Mouse (Mus musculus) adrenal gland, postnatal 0 days (tissue): ENCODE data around the gene Slc12a9. TPM values are rescaled to one million over a fixed set of nuclear protein-coding genes. Genes with fewer than 3 reads are reported as not detected.

Experiments used
- microRNA-seq: library from miRNA; unstranded; fragments of <30 nt; microRNA quantifications from one replicate; pipeline ENCODE4, GENCODE M21; 2016; ENCODE audit warnings: borderline replicate concordance; ENCODE audit not compliant: insufficient number of aligned reads
- polyA plus RNA-seq: library from polyadenylated mRNA; unstranded; fragments of >200 nt; fragmentation: Nextera tagmentation; extraction: Ambion mirVana; gene quantifications from 2 replicates; pipeline ENCODE4 v1.2.1, GENCODE M21; 2015

Gene Slc12a9
- 7.2 and 11.1 TPM in 2 replicates for polyA plus RNA-seq

DNA sequence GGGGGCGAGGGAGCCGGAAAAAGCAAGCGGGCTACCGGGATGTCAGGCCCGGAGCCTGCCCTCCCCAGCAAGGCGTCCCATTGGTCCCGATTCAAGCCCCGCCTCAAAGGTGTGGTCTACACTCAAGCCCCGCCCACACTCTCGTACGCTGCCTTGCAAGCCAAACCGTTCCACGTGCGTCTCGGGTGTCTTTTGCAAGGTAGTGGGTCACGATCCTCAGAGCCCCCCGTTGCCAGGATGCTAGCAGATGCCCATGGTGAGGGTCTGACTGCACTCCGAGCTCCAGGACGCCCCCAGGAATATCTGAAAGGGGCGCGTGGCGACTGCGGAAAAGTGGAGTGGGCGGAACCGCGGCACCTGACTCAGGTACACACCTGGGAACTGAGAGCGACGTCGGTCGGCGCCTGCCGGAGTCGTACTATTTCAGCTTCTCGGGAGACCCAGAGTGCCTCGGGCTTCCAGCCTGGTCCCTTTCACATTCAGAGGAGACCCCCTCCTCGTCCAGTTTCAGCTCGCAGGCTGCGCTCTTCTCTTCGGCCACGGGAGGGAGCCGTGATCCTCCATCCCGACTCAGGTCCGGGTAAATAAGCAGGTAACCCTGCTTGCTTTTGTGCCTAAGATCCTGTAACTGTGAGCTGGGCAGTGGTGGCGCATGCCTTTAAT lies at the start of gene Slc12a9:
Gene Slc12a9 (minus strand): TSS at position 86 of the 663 bp plus-strand sequence.

DNA sequence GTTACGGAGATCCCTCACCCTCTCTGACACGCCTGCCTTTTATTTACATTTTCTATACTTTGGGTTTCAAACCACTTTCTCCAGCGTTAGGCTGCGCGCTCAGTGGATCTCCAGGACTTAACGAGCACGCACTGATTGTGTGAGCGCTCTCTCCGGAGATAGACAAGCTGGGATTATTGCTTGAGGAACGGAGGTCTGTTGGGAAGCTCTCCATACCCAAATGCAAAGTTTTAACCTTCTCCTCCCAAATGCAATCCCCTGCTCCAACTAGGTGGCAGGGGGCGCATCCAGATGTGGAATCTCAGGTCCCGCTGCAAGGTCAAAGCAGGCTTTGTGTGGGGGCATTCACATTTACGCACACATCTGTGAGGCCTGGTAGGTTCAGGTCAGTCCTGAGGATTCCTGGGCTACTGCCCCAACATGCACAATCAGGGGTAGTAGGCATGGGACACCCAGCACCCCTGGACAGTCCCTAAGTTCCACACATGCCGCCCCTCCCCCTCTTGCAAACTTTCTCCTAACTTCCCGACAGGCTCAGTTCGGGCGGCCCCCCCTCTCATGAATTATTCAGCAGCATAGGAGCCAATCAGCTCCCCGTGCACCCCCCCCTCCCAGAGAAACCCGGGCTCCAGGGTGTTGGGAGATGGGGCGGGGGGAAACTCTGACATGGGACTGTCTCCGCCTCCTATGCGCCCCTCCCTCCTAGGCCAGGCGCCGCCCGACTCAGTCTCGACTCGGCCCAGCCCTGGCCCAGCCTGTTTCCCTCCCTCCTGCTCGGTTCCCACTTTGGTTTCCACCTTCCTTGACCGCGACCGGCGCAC lies 16.2 kb upstream of the Slc12a9 start, which contains the start of gene Ephb4:
Gene Ephb4 (plus strand): TSS at position 726 of the 821 bp plus-strand sequence.

DNA sequence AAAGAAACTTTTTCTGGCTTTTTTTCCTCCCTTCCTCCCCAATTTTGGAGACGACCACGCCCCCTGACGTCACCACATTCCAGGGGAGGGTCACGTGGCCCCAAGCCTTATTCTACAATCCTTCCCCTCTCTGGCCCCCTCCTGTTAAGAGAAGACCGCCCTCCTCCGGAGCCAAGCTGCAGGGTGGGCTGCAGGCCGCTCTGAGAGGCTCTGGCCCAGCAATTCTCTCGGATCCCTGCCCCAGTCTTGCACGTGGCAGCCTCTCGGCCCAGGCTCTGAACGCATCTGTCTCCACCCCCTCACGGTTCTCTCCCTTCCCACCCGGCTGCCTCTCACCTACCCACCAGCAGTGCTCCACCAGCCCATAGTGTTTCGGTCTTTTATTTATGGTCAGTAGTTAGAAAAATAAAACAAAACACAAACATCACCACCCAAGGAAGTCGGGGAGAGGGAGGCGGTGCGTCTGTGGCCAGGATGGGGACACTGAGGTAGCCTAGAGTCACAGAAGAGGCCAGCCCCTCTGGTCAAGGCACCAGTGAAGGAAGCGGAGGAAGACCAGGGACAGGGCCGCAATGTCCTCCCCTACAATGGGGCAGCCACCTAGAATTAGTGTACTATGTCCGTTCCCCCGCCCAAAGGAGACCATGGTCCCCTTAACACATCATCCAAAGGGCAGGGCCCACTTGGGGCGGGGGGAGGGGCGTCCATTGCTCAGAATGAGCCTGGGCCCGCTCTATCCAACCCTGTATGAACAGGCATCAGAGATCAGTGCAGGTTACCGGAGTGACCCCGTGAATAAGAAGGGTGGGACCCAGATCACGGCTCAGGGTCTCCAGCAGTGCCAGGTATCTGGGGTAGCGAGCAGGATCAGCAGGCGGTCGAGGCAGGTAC lies 19.0 kb downstream of the Slc12a9 start, which contains the start of gene Trip6:
Gene Trip6 (minus strand): TSS at position 212 of the 891 bp plus-strand sequence.

DNA sequence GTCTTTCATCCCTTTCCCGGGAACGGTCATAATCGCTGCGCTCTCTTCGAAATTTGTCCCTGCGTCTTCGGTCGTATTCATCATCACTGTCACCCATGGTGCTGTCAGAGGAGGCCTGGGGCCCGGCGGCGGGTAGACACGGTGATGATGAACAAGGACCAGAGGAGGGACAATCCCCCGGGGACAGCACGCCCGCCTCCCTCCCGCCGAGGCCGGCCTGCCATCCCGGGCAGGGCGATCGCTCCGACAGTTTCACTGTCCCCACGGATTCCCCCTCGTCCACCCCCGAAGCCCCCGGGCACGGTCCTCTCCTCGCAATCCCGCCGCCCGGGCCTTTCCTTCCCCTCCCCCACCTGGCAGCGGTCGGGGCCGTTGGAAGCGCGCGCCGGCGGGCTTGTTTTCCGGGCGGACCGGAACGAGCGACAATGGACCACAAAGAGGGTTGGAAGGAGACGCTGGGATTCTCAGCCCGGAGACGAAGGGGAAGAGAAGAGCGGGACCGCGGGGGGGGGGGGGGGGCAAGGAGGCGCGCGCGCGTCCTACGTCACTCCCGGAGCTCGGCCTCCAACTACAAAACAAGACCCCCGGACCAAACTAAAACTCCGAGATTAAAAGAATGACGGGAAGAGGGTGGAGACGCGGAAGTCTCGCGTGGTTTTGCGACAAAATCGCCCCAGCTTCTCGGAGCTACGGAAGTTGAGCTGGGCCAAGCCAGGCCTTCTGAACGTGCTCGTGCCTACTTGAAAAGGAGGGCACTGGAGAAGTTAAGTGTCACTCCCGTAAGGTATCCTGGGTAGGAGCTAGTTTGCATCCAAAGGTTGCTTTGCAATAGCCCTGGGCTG lies 26.1 kb downstream of the Slc12a9 start, which contains the start of gene Srrt:
Gene Srrt (minus strand): TSS at position 604 of the 842 bp plus-strand sequence.

DNA sequence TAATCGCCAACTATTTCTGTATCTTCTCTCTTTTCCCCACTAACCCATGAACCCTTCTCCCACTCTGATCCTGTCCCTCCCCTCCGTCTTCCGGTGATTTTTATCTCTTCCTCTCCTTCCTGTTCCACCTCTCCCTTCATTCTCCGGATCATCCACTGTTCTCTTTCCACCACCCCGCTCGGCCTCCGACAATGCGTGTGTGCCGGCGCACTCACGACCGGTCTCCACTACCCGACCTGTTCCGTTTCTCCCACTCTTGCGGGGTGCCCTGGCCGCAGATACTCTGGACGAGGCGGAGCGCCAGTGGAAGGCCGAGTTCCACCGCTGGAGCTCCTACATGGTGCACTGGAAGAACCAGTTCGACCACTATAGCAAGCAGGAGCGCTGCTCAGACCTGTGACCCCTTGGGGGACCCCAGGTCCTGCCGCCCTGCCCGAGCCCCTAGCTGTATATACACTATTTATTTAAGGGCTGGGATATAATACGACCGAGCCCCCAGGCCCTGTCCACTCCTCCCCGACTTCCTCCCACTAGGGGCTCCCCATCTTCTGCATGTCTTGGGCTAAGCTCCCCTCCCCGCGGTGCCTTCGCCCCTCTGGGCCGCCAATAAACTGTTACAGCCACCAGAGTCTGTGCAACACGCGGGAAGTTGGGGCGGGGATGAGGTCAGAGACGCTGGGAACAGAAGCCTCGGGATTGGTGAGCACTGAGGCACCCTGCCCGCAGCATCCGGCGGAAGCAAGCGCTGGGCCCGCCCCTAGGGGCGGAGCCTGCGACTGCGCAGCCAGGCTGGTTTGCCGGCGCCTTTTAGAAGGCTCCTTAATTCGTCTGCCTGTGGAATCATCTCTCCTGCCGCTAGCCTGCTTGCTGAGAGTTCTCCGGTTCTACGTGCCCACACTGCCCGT lies 39.3 kb downstream of the Slc12a9 start, which contains the start of gene Ufsp1:
Gene Ufsp1 (plus strand): TSS at position 791 of the 905 bp plus-strand sequence.

DNA sequence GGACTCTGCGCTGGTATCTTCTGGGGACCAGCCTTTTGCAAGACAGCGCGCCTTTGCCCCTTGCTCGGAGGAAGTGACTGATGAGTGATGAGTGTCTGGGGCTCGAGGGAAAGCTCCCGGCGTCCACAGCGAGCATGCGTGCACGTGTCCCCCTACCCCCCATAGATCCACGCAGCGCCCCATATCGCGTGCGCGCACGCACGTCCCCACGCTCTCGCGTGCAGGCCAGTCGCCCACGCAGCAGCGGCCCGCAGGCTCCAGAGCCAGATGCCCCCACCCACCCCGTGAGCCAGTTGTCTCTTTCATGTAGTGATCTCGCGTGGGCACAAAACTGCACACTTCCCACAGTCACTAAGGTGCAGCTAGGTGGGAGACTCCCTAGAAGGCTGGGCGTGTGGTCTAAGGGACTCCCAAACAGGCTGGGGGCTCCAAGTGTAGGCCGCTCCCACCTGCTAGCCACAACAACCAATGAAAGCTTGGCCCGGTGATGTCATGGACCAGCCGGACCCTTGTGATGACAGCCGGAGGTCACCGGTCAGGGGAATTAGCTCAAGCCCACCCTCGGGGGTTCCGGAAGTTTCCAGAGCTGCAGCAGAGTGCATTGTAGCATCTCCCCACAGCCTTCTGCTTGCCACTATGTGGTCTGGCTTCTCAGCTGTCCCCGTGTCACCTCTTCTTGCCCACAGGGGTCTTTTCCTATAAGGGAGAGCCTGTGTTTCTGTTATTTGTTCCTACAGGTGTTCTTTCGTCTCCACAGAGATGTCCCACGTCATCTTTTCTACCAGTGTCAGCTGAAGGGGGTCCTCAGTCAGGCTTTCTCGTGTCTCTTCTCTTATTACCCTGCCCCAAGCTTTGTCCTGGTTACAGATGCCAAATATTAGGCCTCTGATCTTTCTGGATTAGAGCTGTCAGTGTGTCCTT lies 46.1 kb downstream of the Slc12a9 start, which contains the start of gene Ache:
Gene Ache (plus strand): TSS at position 488 of the 921 bp plus-strand sequence.

Small RNA genes lying within 50 kb of the gene (microRNA-seq; reads per million reads assigned to microRNA genes)
- gene Mir7036 (1.1 reads per million), gene Mir8116 (not detected)

Other genes starting within 250 kb of the Slc12a9 start
- gene Trim56, start 217.4 kb downstream of the Slc12a9 start, polyA plus RNA-seq: 9.2 and 12.6 TPM in 2 replicates
- gene Muc3, start 184.3 kb downstream of the Slc12a9 start, polyA plus RNA-seq: not detected in 2 replicates
- gene Muc3a, start 121.2 kb downstream of the Slc12a9 start, polyA plus RNA-seq: 0.14 and 0.21 TPM in 2 replicates
- 14.4 and 46.3 TPM in 2 replicates for gene Ache, start 46.1 kb downstream of the Slc12a9 start, polyA plus RNA-seq
- 12.2 and 13.2 TPM in 2 replicates for gene Ufsp1, start 39.0 kb downstream of the Slc12a9 start, polyA plus RNA-seq
- gene Srrt, start 25.9 kb downstream of the Slc12a9 start, polyA plus RNA-seq: 34.8 and 46.7 TPM in 2 replicates
- 45.2 and 45.4 TPM in 2 replicates for gene Trip6, start 19.2 kb downstream of the Slc12a9 start, polyA plus RNA-seq
- gene Ephb4, start 16.5 kb upstream of the Slc12a9 start, polyA plus RNA-seq: 21.9 and 24.9 TPM in 2 replicates
- 0.07 and 0.11 TPM in 2 replicates for gene Zan, start 143.5 kb upstream of the Slc12a9 start, polyA plus RNA-seq
- 37.0 and 47.6 TPM in 2 replicates for gene Pop7, start 168.9 kb upstream of the Slc12a9 start, polyA plus RNA-seq
- gene Gigyf1, start 185.0 kb upstream of the Slc12a9 start, polyA plus RNA-seq: 7.4 and 11.0 TPM in 2 replicates
- gene Epo, start 199.6 kb upstream of the Slc12a9 start, polyA plus RNA-seq: not detected in 2 replicates
- 376 and 471 TPM in 2 replicates for gene Gnb2, start 199.9 kb upstream of the Slc12a9 start, polyA plus RNA-seq
- 12.9 and 24.4 TPM in 2 replicates for gene Actl6b, start 219.9 kb upstream of the Slc12a9 start, polyA plus RNA-seq
- gene Tfr2, start 236.2 kb upstream of the Slc12a9 start, polyA plus RNA-seq: 5.8 and 6.5 TPM in 2 replicates